Mouse (Mus musculus): ENCODE measurements around the gene Aqp9. TPM values are rescaled to one million over a fixed set of nuclear protein-coding genes. Genes with fewer than 3 reads are reported as not detected.

The Aqp9 gene
- total and polyA plus RNA-seq, 3 experiments = 64.8 to 76.1 TPM; not detected in 1

DNA sequence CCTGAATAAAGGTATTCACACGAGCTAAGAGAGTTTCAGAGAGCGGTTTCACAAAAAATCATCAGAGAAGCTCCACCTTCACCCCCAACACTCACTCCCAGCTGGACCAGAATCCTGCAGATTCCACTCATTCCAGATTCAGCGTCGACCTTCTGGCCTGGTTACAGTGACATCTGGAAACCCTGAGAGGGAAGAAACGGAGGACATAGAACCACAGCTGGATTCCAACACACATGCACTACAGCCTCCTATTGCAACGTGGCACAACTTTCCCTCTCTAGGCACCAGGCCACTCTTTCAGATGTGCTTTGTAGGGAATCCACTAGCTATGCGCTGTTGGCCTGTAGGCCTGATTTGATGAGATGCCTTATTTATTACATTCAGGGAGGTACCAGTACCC is 102.0 kb downstream of the Aqp9 start:
- Histone ChIP-seq H3K4me3 (ENCODE audit: control insufficient read depth in 1 of 2, insufficient read depth in 1 of 2, low read depth in 2 of 2, low read length in 2 of 2) (no peak overlapping the region), H3K27me3 (ENCODE audit: control insufficient read depth in 1 of 2, insufficient read depth in 2 of 2, low read length in 2 of 2) (peaks cover 6 to 9% of the 10 kb centered on the region in 2 experiments), H3K9me3 (replicated peaks; ENCODE audit: insufficient read depth, low read length) (no peaks in the 10 kb centered on the region), H3K9ac (ENCODE audit: control insufficient read depth, low read depth, low read length, poor library complexity, severe bottlenecking) (no peak overlapping the region), H3K36me3 (ENCODE audit: control insufficient read depth in 1 of 2, insufficient read depth in 2 of 2, low read length in 2 of 2) (no peaks in the 10 kb centered on the region), H3K79me2 (ENCODE audit: control insufficient read depth, insufficient read depth, low read length, poor library complexity) (no peaks in the 10 kb centered on the region), H3K27ac (ENCODE audit: control insufficient read depth, low read depth, low read length) (no peak overlapping the region), H3K4me1 (ENCODE audit: control insufficient read depth in 1 of 2, insufficient read depth in 2 of 2, low read length in 2 of 2) (no peaks in the 10 kb centered on the region)
- no peak for DNase-seq (ENCODE audit: low read depth, low spot score)
- TF ChIP-seq HCFC1 (IDR thresholded peaks at IDR 0.05; ENCODE audit: low read depth, low read length) (no peak), MEF2A (IDR thresholded peaks at IDR 0.05; ENCODE audit: extremely low read depth, insufficient replicate concordance, low read depth, low read length, poor library complexity, severe bottlenecking) (no peak), MYC (IDR thresholded peaks at IDR 0.05; ENCODE audit: low read depth, low read length) (no peak), MAX (IDR thresholded peaks at IDR 0.05; ENCODE audit: low read length) (no peak), SIN3A (IDR thresholded peaks at IDR 0.05; ENCODE audit: low read length) (no peak), CHD1 (IDR thresholded peaks at IDR 0.05; ENCODE audit: low read depth, low read length) (no peak), RCOR1 (IDR thresholded peaks at IDR 0.05; ENCODE audit: low read depth, low read length) (no peak), ETS1 (IDR thresholded peaks at IDR 0.05; ENCODE audit: low read depth, low read length) (no peak), NELFE (IDR thresholded peaks at IDR 0.05; ENCODE audit: low read depth, low read length) (no peak), CHD2 (IDR thresholded peaks at IDR 0.05; ENCODE audit: low read length) (no peak), TCF12 (IDR thresholded peaks at IDR 0.05; ENCODE audit: low read depth, low read length) (no peak), UBTF (IDR thresholded peaks at IDR 0.05; ENCODE audit: borderline replicate concordance, insufficient read depth, low read depth, low read length) (no peak), ZC3H11A (IDR thresholded peaks at IDR 0.05; ENCODE audit: low read depth, low read length) (no peak), POLR2AphosphoS5 (IDR thresholded peaks at IDR 0.05; ENCODE audit: borderline replicate concordance, low read depth, low read length) (no peak), MAZ (IDR thresholded peaks at IDR 0.05; ENCODE audit: low read depth, low read length) (no peak), BHLHE40 (IDR thresholded peaks at IDR 0.05; ENCODE audit: borderline replicate concordance, low read depth, low read length) (no peak), EP300 (IDR thresholded peaks at IDR 0.05; ENCODE audit: low read depth in 1 of 2, low read length in 2 of 2) (no peak), CTCF (IDR thresholded peaks at IDR 0.05 in 2 of 3, conservative IDR thresholded peaks at IDR 0.05 in 1 of 3; ENCODE audit: control insufficient read depth in 1 of 3, insufficient read depth in 1 of 3, low read depth in 2 of 3, low read length in 3 of 3, poor library complexity in 1 of 3, severe bottlenecking in 1 of 3) (no peak), TAL1 (IDR thresholded peaks at IDR 0.05; ENCODE audit: low read length) (no peak), POLR2AphosphoS2 (IDR thresholded peaks at IDR 0.05; ENCODE audit: low read length) (no peak)

GRCm38 (mm10) chr9:71065343-71065875 is 103.1 kb downstream of the Aqp9 start:
- Histone ChIP-seq H3K9me3 (replicated peaks; ENCODE audit: insufficient read depth, low read length) (no peaks in the 10 kb centered on the region), H3K27me3 (ENCODE audit: control insufficient read depth in 1 of 2, insufficient read depth in 2 of 2, low read length in 2 of 2) (peaks cover 6 to 8% of the 10 kb centered on the region in 2 experiments), H3K9ac (ENCODE audit: control insufficient read depth, low read depth, low read length, poor library complexity, severe bottlenecking) (no peak overlapping the region), H3K27ac (ENCODE audit: control insufficient read depth, low read depth, low read length) (no peak overlapping the region), H3K4me1 (ENCODE audit: control insufficient read depth in 1 of 2, insufficient read depth in 2 of 2, low read length in 2 of 2) (no peaks in the 10 kb centered on the region), H3K36me3 (ENCODE audit: control insufficient read depth in 1 of 2, insufficient read depth in 2 of 2, low read length in 2 of 2) (no peaks in the 10 kb centered on the region), H3K4me3 (ENCODE audit: control insufficient read depth in 1 of 2, insufficient read depth in 1 of 2, low read depth in 2 of 2, low read length in 2 of 2) (no peak overlapping the region), H3K79me2 (ENCODE audit: control insufficient read depth, insufficient read depth, low read length, poor library complexity) (no peaks in the 10 kb centered on the region)
- no peak for DNase-seq (ENCODE audit: low read depth, low spot score)
- TF ChIP-seq USF2 (IDR thresholded peaks at IDR 0.05; ENCODE audit: borderline replicate concordance in 1 of 2, insufficient read depth in 1 of 2, low read depth in 1 of 2, low read length in 2 of 2) = no peak
- no peak for TF ChIP-seq RAD21 (IDR thresholded peaks at IDR 0.05; ENCODE audit: low read depth, low read length)

Data from MEL (cell line).